Mouse (Mus musculus) midbrain, embryonic 11.5 days (tissue): ENCODE results near the gene Cypt14. TPM values are rescaled to one million over a fixed set of nuclear protein-coding genes. Genes with fewer than 3 reads are reported as not detected.
"Not testable (repeated sequence)": the region's sequence is repeated elsewhere in the genome, so short reads cannot be mapped to it uniquely, and the experiment has no call there.

Experiments used
- ATAC-seq: fragments of 200-750 bp; cut with Nextera tagmentation; 2 replicates; pipeline ENCODE4 v1.8.0; 2017; ENCODE audit warnings: moderate TSS enrichment, moderate library complexity; ENCODE audit not compliant: low FRiP score
- DNase-seq: peaks from one replicate; pipeline ENCODE4 v3.0.0; 2015; ENCODE audit warnings: low spot score; ENCODE audit errors: missing footprints
- H3K27ac ChIP-seq: fragments of 300-500 bp; sonication (generic); 2 replicates; pipeline ENCODE4 v1.5.1; 2014; ENCODE audit warnings: low read depth, low read length
- H3K27me3 ChIP-seq: fragments of 300-500 bp; sonication (generic); 2 replicates; pipeline ENCODE4 v1.6.1; 2014; ENCODE audit warnings: mild to moderate bottlenecking, low read length, moderate library complexity, mixed read lengths; ENCODE audit not compliant: control insufficient read depth, insufficient read depth
- H3K36me3 ChIP-seq: fragments of 300-500 bp; sonication (generic); 2 replicates; pipeline ENCODE4 v1.6.1; 2014; ENCODE audit warnings: mild to moderate bottlenecking, low read length, moderate library complexity, mixed read lengths; ENCODE audit not compliant: control insufficient read depth, insufficient read depth
- H3K4me1 ChIP-seq: fragments of 300-500 bp; sonication (generic); 2 replicates; pipeline ENCODE4 v1.6.1; 2014; ENCODE audit warnings: low read length; ENCODE audit not compliant: control insufficient read depth, insufficient read depth
- H3K4me2 ChIP-seq: fragments of 300-500 bp; sonication (generic); 2 replicates; pipeline ENCODE4 v1.6.1; 2014; ENCODE audit warnings: mild to moderate bottlenecking, moderate library complexity
- H3K4me3 ChIP-seq: fragments of 300-500 bp; sonication (generic); 2 replicates; pipeline ENCODE4 v1.5.1; 2014; ENCODE audit warnings: low read depth, low read length
- H3K9ac ChIP-seq: fragments of 300-500 bp; sonication (generic); 2 replicates; pipeline ENCODE4 v1.6.1; 2014; ENCODE audit warnings: low read length
- H3K9me3 ChIP-seq: fragments of 300-500 bp; sonication (generic); 2 replicates; pipeline ENCODE4 v1.6.1; 2016; ENCODE audit warnings: low read length; ENCODE audit not compliant: control insufficient read depth
- WGBS: fragments of 180-500 bp; shearing (Covaris S2); extraction: QIAGEN DNeasy Blood & Tissue Kit; methylation state at CpG from one replicate; pipeline ENCODE4 v1.1.7; 2014; 5-methylcytosine and 5-hydroxymethylcytosine counted together
- polyA plus RNA-seq: library from polyadenylated mRNA; unstranded; fragments of >200 nt; fragmentation: Nextera tagmentation; extraction: Ambion mirVana; gene quantifications from 2 replicates; pipeline ENCODE4 v1.2.1, GENCODE M21; 2014

The Cypt14 gene
- polyA plus RNA-seq: not detected in 2 replicates

GRCm38 (mm10) chrX:39863504-39863903, at the start of gene Cypt14:
Cypt14 (minus strand) TSS chrX:39863604.
- H3K27me3 ChIP-seq, H3K36me3 ChIP-seq, DNase-seq, H3K4me2 ChIP-seq, ATAC-seq, H3K9ac ChIP-seq, H3K27ac ChIP-seq, H3K4me1 ChIP-seq, H3K4me3 ChIP-seq, H3K9me3 ChIP-seq: not testable (repeated sequence)
- WGBS: 85% methylated on average over 2 of the region's 2 CpGs
